Mouse (Mus musculus) stomach, embryonic 16.5 days (tissue): ENCODE data around the gene A430033K04Rik. TPM values are rescaled to one million over a fixed set of nuclear protein-coding genes. Genes with fewer than 3 reads are reported as not detected.

ENCODE experiments used
- ATAC-seq: fragments of 200-750 bp; cut with Nextera tagmentation; 2 replicates; pipeline ENCODE4 v1.8.0; 2017; ENCODE audit warnings: moderate number of reproducible peaks, moderate TSS enrichment; ENCODE audit not compliant: insufficient read depth, low FRiP score
- H3K27ac ChIP-seq: fragments of 300-500 bp; sonication (generic); 2 replicates; pipeline ENCODE4 v1.5.1; 2014; ENCODE audit warnings: low read length
- H3K27me3 ChIP-seq: fragments of 300-500 bp; sonication (generic); 2 replicates; pipeline ENCODE4 v1.6.1; 2014; ENCODE audit warnings: low read length, control low read depth, mixed read lengths; ENCODE audit not compliant: control insufficient read depth, insufficient read depth
- H3K36me3 ChIP-seq: fragments of 300-500 bp; sonication (generic); 2 replicates; pipeline ENCODE4 v1.6.1; 2014; ENCODE audit warnings: low read length; ENCODE audit not compliant: control insufficient read depth, insufficient read depth
- H3K4me1 ChIP-seq: fragments of 300-500 bp; sonication (generic); 2 replicates; pipeline ENCODE4 v1.6.1; 2014; ENCODE audit warnings: low read length, control low read depth, mixed read lengths; ENCODE audit not compliant: control insufficient read depth, insufficient read depth
- H3K4me2 ChIP-seq: fragments of 300-500 bp; sonication (generic); 2 replicates; pipeline ENCODE4 v1.6.1; 2014; ENCODE audit warnings: low read depth, low read length, mixed read lengths
- H3K4me3 ChIP-seq: fragments of 300-500 bp; sonication (generic); replicated peaks from 2 replicates; pipeline ENCODE4 v1.5.1; 2014; ENCODE audit warnings: mild to moderate bottlenecking, low read length
- H3K9ac ChIP-seq: fragments of 300-500 bp; sonication (generic); 2 replicates; pipeline ENCODE4 v1.6.1; 2014; ENCODE audit warnings: low read length
- H3K9me3 ChIP-seq: fragments of 300-500 bp; sonication (generic); replicated peaks from 2 replicates; pipeline ENCODE4 v1.6.1; 2016; ENCODE audit warnings: low read length, control low read depth; ENCODE audit not compliant: control insufficient read depth
- WGBS: fragments of 180-500 bp; shearing (Covaris S2); extraction: QIAGEN DNeasy Blood & Tissue Kit; methylation state at CpG from one replicate; pipeline ENCODE4 v1.1.7; 2014; 5-methylcytosine and 5-hydroxymethylcytosine counted together
- microRNA-seq: library from miRNA; unstranded; fragments of <30 nt; microRNA quantifications from one replicate; pipeline ENCODE4, GENCODE M21; 2016
- polyA plus RNA-seq: library from polyadenylated mRNA; unstranded; fragments of >200 nt; fragmentation: Nextera tagmentation; extraction: Ambion mirVana; gene quantifications from 2 replicates; pipeline ENCODE4 v1.2.1, GENCODE M21; 2015

The A430033K04Rik gene
- polyA plus RNA-seq, 1 experiment from 2014 or later = 10.8 TPM

GRCm38 (mm10) chr5:138689254-138689653 lies 66.6 kb downstream of the A430033K04Rik start:
- Histone ChIP-seq H3K36me3 (no peaks in the 10 kb centered on the region), H3K27ac (no peak overlapping the region), H3K4me3 (no peak overlapping the region), H3K9ac (no peak overlapping the region), H3K9me3 (no peaks in the 10 kb centered on the region), H3K4me2 (no peak overlapping the region), H3K27me3 (no peaks in the 10 kb centered on the region), H3K4me1 (peaks cover 4% of the 10 kb centered on the region; the same call in 1 of the 2 replicates)
- WGBS = 70% methylated on average over 5 of the region's 5 CpGs
- no peak for ATAC-seq

GRCm38 (mm10) chr5:138692936-138693570 lies 70.4 kb downstream of the A430033K04Rik start:
- Histone ChIP-seq H3K9ac (no peak overlapping the region), H3K27me3 (no peaks in the 10 kb centered on the region), H3K27ac (no peak overlapping the region), H3K4me2 (no peak overlapping the region), H3K4me3 (no peak overlapping the region), H3K36me3 (no peaks in the 10 kb centered on the region), H3K4me1 (peaks cover 14% of the 10 kb centered on the region; the same call in 1 of the 2 replicates), H3K9me3 (no peaks in the 10 kb centered on the region)
- ATAC-seq = no peak

GRCm38 (mm10) chr5:138694036-138694435 lies 71.4 kb downstream of the A430033K04Rik start:
- peak; percentile 14; the same call in 1 of the 2 replicates for ATAC-seq
- Histone ChIP-seq H3K27me3 (no peaks in the 10 kb centered on the region), H3K4me1 (peaks cover 16% of the 10 kb centered on the region; the same call in 1 of the 2 replicates), H3K4me3 (no peak overlapping the region), H3K36me3 (no peaks in the 10 kb centered on the region), H3K27ac (no peak overlapping the region), H3K9ac (no peak overlapping the region), H3K9me3 (no peaks in the 10 kb centered on the region), H3K4me2 (no peak overlapping the region)
- 37% methylated on average over 2 of the region's 2 CpGs for WGBS

- Histone ChIP-seq H3K4me2 (no peak overlapping the region), H3K4me3 (no peak overlapping the region), H3K36me3 (no peaks in the 10 kb centered on the region), H3K9ac (no peak overlapping the region), H3K27ac (no peak overlapping the region; the same call in 1 of the 2 replicates), H3K4me1 (peaks cover 16% of the 10 kb centered on the region; the same call in 1 of the 2 replicates), H3K27me3 (no peaks in the 10 kb centered on the region), H3K9me3 (no peaks in the 10 kb centered on the region)
- ATAC-seq = peak; percentile 37; the same call in 1 of the 2 replicates
- WGBS = 39% methylated on average over 4 of the region's 4 CpGs
Measured at GRCm38 (mm10) chr5:138694496-138695167, 72.0 kb downstream of the A430033K04Rik start.

- 48% methylated on average over 6 of the region's 6 CpGs for WGBS
- ATAC-seq = peak; percentile 72; the same call in 1 of the 2 replicates
Measured at GRCm38 (mm10) chr5:138697466-138697865, 74.8 kb downstream of the A430033K04Rik start.

More at GRCm38 (mm10) chr5:138697466-138697865, 74.8 kb downstream of the A430033K04Rik start:
- no peak overlapping the region for H3K9ac ChIP-seq
- H3K27me3 ChIP-seq = no peaks in the 10 kb centered on the region
- peaks cover 16% of the 10 kb centered on the region; the same call in 1 of the 2 replicates for H3K4me1 ChIP-seq
- H3K27ac ChIP-seq = peak overlapping the region; percentile 67
- no peak overlapping the region for H3K4me2 ChIP-seq
- H3K4me3 ChIP-seq = no peak overlapping the region
- no peaks in the 10 kb centered on the region for H3K9me3 ChIP-seq
- no peaks in the 10 kb centered on the region for H3K36me3 ChIP-seq

Small RNA genes within 50 kb of the gene (microRNA-seq; reads per million reads assigned to microRNA genes)
- gene Gm24082 = not detected

Other genes with a start within 250 kb of the A430033K04Rik start
- 24.1 and 27.0 TPM in 2 replicates for gene Zfp157, start 181.4 kb upstream of the A430033K04Rik start, polyA plus RNA-seq
- not detected in 2 replicates for gene 1700123K08Rik, start 58.1 kb upstream of the A430033K04Rik start, polyA plus RNA-seq
- 62.8 and 63.0 TPM in 2 replicates for gene Zfp68, start 3.1 kb upstream of the A430033K04Rik start, polyA plus RNA-seq
- 4.8 and 5.4 TPM in 2 replicates for gene Fam20c, start 131.7 kb downstream of the A430033K04Rik start, polyA plus RNA-seq
- not detected in 2 replicates for gene Gm5294, start 197.2 kb downstream of the A430033K04Rik start, polyA plus RNA-seq